Mouse (Mus musculus) embryonic facial prominence, embryonic 10.5 days (tissue): ENCODE data around the gene Olfr666. TPM values are rescaled to one million over a fixed set of nuclear protein-coding genes. Genes with fewer than 3 reads are reported as not detected.
"Not testable (repeated sequence)": the region's sequence is repeated elsewhere in the genome, so short reads cannot be mapped to it uniquely, and the experiment has no call there.

Experiments
- DNase-seq: peaks from one replicate; pipeline ENCODE4 v3.0.0-alpha.2; 2017; ENCODE audit warnings: low spot score
- H3K27ac ChIP-seq: fragments of 300-500 bp; sonication (generic); replicated peaks from 2 replicates; pipeline ENCODE4 v1.5.1; 2016; ENCODE audit warnings: mild to moderate bottlenecking
- H3K27me3 ChIP-seq: fragments of 300-500 bp; sonication (generic); replicated peaks from 2 replicates; pipeline ENCODE4 v1.6.1; 2016; ENCODE audit warnings: low read depth, mild to moderate bottlenecking; ENCODE audit not compliant: poor library complexity, severe bottlenecking
- H3K36me3 ChIP-seq: fragments of 300-500 bp; sonication (generic); replicated peaks from 2 replicates; pipeline ENCODE4 v1.6.1; 2016; ENCODE audit warnings: mild to moderate bottlenecking, moderate library complexity
- H3K4me1 ChIP-seq: fragments of 300-500 bp; sonication (generic); 2 replicates; pipeline ENCODE4 v1.6.1; 2016
- H3K4me3 ChIP-seq: fragments of 300-500 bp; sonication (generic); 2 replicates; pipeline ENCODE4 v1.5.1; 2016; ENCODE audit warnings: mild to moderate bottlenecking, moderate library complexity
- H3K9me3 ChIP-seq: fragments of 300-500 bp; sonication (generic); 2 replicates; pipeline ENCODE4 v1.6.1; 2016; ENCODE audit warnings: mild to moderate bottlenecking
- WGBS: fragments of 180-500 bp; shearing (Covaris S2); methylation state at CpG from one replicate; pipeline ENCODE4 v1.1.7; 2016; 5-methylcytosine and 5-hydroxymethylcytosine counted together
- polyA plus RNA-seq: library from polyadenylated mRNA; unstranded; fragments of >200 nt; fragmentation: Nextera tagmentation; extraction: Ambion mirVana; gene quantifications from 2 replicates; pipeline ENCODE4 v1.2.1, GENCODE M21; 2016

Olfr666 gene
- polyA plus RNA-seq, result not detected in 2 replicates

- Histone ChIP-seq H3K9me3 (no peaks in the 10 kb centered on the region), H3K36me3 (no peaks in the 10 kb centered on the region), H3K27ac (no peak within 1 kb of the TSS), H3K4me3 (no peak within 1 kb of the TSS), H3K4me1 (no peaks in the 10 kb centered on the region), H3K27me3 (no peaks in the 10 kb centered on the region)
- DNase-seq, result no peak
- 85% methylated on average over 2 of the region's 2 CpGs for WGBS
Measured at GRCm38 (mm10) chr7:104895852-104896251, at the start of gene Olfr666. Gene Olfr666, minus strand, starts transcription at chr7:104895952.

GRCm38 (mm10) chr7:104933940-104934339 is 38.2 kb upstream of the Olfr666 start, which contains the start of gene Olfr669:
Gene Olfr669, plus strand, starts transcription at chr7:104934240.
- Histone ChIP-seq H3K4me1 (no peaks in the 10 kb centered on the region), H3K9me3 (no peaks in the 10 kb centered on the region), H3K27me3 (no peaks in the 10 kb centered on the region), H3K4me3 (no peak within 1 kb of the TSS), H3K36me3 (no peaks in the 10 kb centered on the region), H3K27ac (no peak within 1 kb of the TSS)
- no peak for DNase-seq
- 91% methylated on average over 1 of the region's 1 CpGs for WGBS

- H3K27ac ChIP-seq, result no peak within 1 kb of the TSS
- H3K36me3 ChIP-seq, result no peaks in the 10 kb centered on the region
- no peak for DNase-seq
- 85% methylated on average over 1 of the region's 1 CpGs for WGBS
- H3K4me1 ChIP-seq, result no peaks in the 10 kb centered on the region
- no peaks in the 10 kb centered on the region for H3K9me3 ChIP-seq
- H3K4me3 ChIP-seq, result no peak within 1 kb of the TSS
- no peaks in the 10 kb centered on the region for H3K27me3 ChIP-seq
Measured at GRCm38 (mm10) chr7:104927957-104928356, 32.2 kb upstream of the Olfr666 start, which contains the start of gene Olfr668. Gene Olfr668, minus strand, starts transcription at chr7:104928057.

- no peak within 1 kb of the TSS for H3K4me3 ChIP-seq
- H3K27ac ChIP-seq, result no peak within 1 kb of the TSS
- H3K36me3 ChIP-seq, result no peaks in the 10 kb centered on the region
- no peaks in the 10 kb centered on the region for H3K27me3 ChIP-seq
- no peaks in the 10 kb centered on the region for H3K9me3 ChIP-seq
- no peak for DNase-seq
- 94% methylated on average over 1 of the region's 1 CpGs for WGBS
- H3K4me1 ChIP-seq, result no peaks in the 10 kb centered on the region
Measured at GRCm38 (mm10) chr7:104921382-104921781, 25.6 kb upstream of the Olfr666 start, which contains the start of gene Olfr667. Gene Olfr667, minus strand, starts transcription at chr7:104921482.

- no peak within 1 kb of the TSS for H3K27ac ChIP-seq
- no peaks in the 10 kb centered on the region for H3K9me3 ChIP-seq
- H3K36me3 ChIP-seq, result no peaks in the 10 kb centered on the region
- no peak for DNase-seq
- no peaks in the 10 kb centered on the region for H3K4me1 ChIP-seq
- no peak within 1 kb of the TSS for H3K4me3 ChIP-seq
- 59% methylated on average over 1 of the region's 1 CpGs for WGBS
- no peaks in the 10 kb centered on the region for H3K27me3 ChIP-seq
Measured at GRCm38 (mm10) chr7:104877731-104878130, 18.0 kb downstream of the Olfr666 start, which contains the start of gene Olfr665. Gene Olfr665, plus strand, starts transcription at chr7:104878031.

- no peaks in the 10 kb centered on the region for H3K9me3 ChIP-seq
- H3K27me3 ChIP-seq, result no peaks in the 10 kb centered on the region
- 82% methylated on average over 3 of the region's 3 CpGs for WGBS
- H3K36me3 ChIP-seq, result no peaks in the 10 kb centered on the region
- no peak overlapping the region for H3K4me3 ChIP-seq
- H3K27ac ChIP-seq, result no peak overlapping the region
- no peaks in the 10 kb centered on the region for H3K4me1 ChIP-seq
- DNase-seq, result no peak
Measured at GRCm38 (mm10) chr7:104861381-104861780, 34.4 kb downstream of the Olfr666 start.

GRCm38 (mm10) chr7:104857683-104858082 is 38.1 kb downstream of the Olfr666 start:
- no peak overlapping the region for H3K4me3 ChIP-seq
- no peaks in the 10 kb centered on the region for H3K9me3 ChIP-seq
- H3K27ac ChIP-seq, result no peak overlapping the region
- H3K27me3 ChIP-seq, result no peaks in the 10 kb centered on the region
- no peak for DNase-seq
- no peaks in the 10 kb centered on the region for H3K4me1 ChIP-seq
- no peaks in the 10 kb centered on the region for H3K36me3 ChIP-seq
- WGBS, result 83% methylated on average over 1 of the region's 1 CpGs

GRCm38 (mm10) chr7:104856709-104857108 is 39.0 kb downstream of the Olfr666 start, which contains the start of gene Usp17la:
Gene Usp17la, plus strand, starts transcription at chr7:104857009.
- DNase-seq, H3K27me3 ChIP-seq, H3K4me1 ChIP-seq, H3K9me3 ChIP-seq, H3K27ac ChIP-seq, H3K4me3 ChIP-seq, H3K36me3 ChIP-seq: not testable (repeated sequence)
- 80% methylated on average over 2 of the region's 2 CpGs for WGBS

- H3K27me3 ChIP-seq, result no peaks in the 10 kb centered on the region
- H3K4me1 ChIP-seq, result no peaks in the 10 kb centered on the region
- 80% methylated on average over 3 of the region's 3 CpGs for WGBS
- no peak for DNase-seq
- no peaks in the 10 kb centered on the region for H3K36me3 ChIP-seq
- H3K4me3 ChIP-seq, result no peak overlapping the region
- no peak overlapping the region for H3K27ac ChIP-seq
- H3K9me3 ChIP-seq, result no peaks in the 10 kb centered on the region
Measured at GRCm38 (mm10) chr7:104855248-104855750, 40.5 kb downstream of the Olfr666 start.

GRCm38 (mm10) chr7:104851546-104851945 is 44.2 kb downstream of the Olfr666 start:
- not testable (repeated sequence) for DNase-seq, H3K27ac ChIP-seq, H3K9me3 ChIP-seq, H3K36me3 ChIP-seq, H3K4me3 ChIP-seq, H3K4me1 ChIP-seq, H3K27me3 ChIP-seq
- 46% methylated on average over 2 of the region's 2 CpGs for WGBS

- H3K4me1 ChIP-seq, result no peaks in the 10 kb centered on the region
- WGBS, result 80% methylated on average over 1 of the region's 1 CpGs
- no peaks in the 10 kb centered on the region for H3K9me3 ChIP-seq
- H3K36me3 ChIP-seq, result no peaks in the 10 kb centered on the region
- H3K27ac ChIP-seq, result no peak overlapping the region
- no peak for DNase-seq
- no peaks in the 10 kb centered on the region for H3K27me3 ChIP-seq
- no peak overlapping the region for H3K4me3 ChIP-seq
Measured at GRCm38 (mm10) chr7:104843731-104844287, 51.9 kb downstream of the Olfr666 start.

GRCm38 (mm10) chr7:104842503-104842902 is 53.2 kb downstream of the Olfr666 start, which contains the start of gene Usp17lb:
Gene Usp17lb, minus strand, starts transcription at chr7:104842603.
- Histone ChIP-seq H3K4me3 (no peak within 1 kb of the TSS), H3K9me3 (no peaks in the 10 kb centered on the region), H3K4me1 (no peaks in the 10 kb centered on the region), H3K36me3 (no peaks in the 10 kb centered on the region), H3K27ac (no peak within 1 kb of the TSS), H3K27me3 (no peaks in the 10 kb centered on the region)
- 55% methylated on average over 1 of the region's 1 CpGs for WGBS
- no peak for DNase-seq
